Mouse (Mus musculus) testis, adult 2 months (tissue): Measurements from ENCODE around the gene 1700025F22Rik. TPM values are rescaled to one million over a fixed set of nuclear protein-coding genes. Genes with fewer than 3 reads are reported as not detected.
A peak's percentile ranks its signal among the peaks of the same experiment; 100 is the strongest.
"Not testable (repeated sequence)": the region's sequence is repeated elsewhere in the genome, so short reads cannot be mapped to it uniquely, and the experiment has no call there.

Source experiments
- H3K27ac ChIP-seq: fragments of 200-500 bp; 2 replicates; pipeline ENCODE4 v1.5.1; 2012; ENCODE audit warnings: low read depth, low read length; ENCODE audit not compliant: control insufficient read depth, insufficient read depth
- H3K27me3 ChIP-seq: fragments of 200-500 bp; 2 replicates; pipeline ENCODE4 v1.6.1; 2012; ENCODE audit warnings: mild to moderate bottlenecking, low read length, moderate library complexity; ENCODE audit not compliant: control insufficient read depth, insufficient read depth
- H3K36me3 ChIP-seq: fragments of 200-500 bp; 2 replicates; pipeline ENCODE4 v1.6.1; 2012; ENCODE audit warnings: mild to moderate bottlenecking, low read length; ENCODE audit not compliant: control insufficient read depth, insufficient read depth
- H3K4me1 ChIP-seq: fragments of 200-500 bp; 2 replicates; pipeline ENCODE4 v1.6.1; 2012; ENCODE audit warnings: low read length; ENCODE audit not compliant: control insufficient read depth, insufficient read depth
- H3K4me3 ChIP-seq: fragments of 200-500 bp; 2 replicates; pipeline ENCODE4 v1.5.1; 2012; ENCODE audit warnings: low read depth, mild to moderate bottlenecking, low read length, moderate library complexity, mixed read lengths; ENCODE audit not compliant: control insufficient read depth
- CTCF ChIP-seq: fragments of 200-500 bp; IDR thresholded peaks from 2 replicates; pipeline ENCODE4 v1.5.1; 2012; ENCODE audit warnings: low read depth, mild to moderate bottlenecking, inconsistent platforms, low read length, moderate library complexity; ENCODE audit not compliant: control insufficient read depth, insufficient read depth, insufficient replicate concordance
- POLR2A ChIP-seq: fragments of 200-500 bp; IDR thresholded peaks from 2 replicates; pipeline ENCODE4 v1.6.1; 2012; ENCODE audit warnings: low read depth, mild to moderate bottlenecking, inconsistent platforms, low read length, moderate library complexity; ENCODE audit not compliant: control insufficient read depth
- polyA plus RNA-seq: library from polyadenylated mRNA; depleted of rRNA; stranded (reverse); fragments of >200 nt; gene quantifications from 2 replicates; pipeline ENCODE4 v1.2.3, GENCODE M21; 2012; rRNA removed

The 1700025F22Rik gene
- polyA plus RNA-seq: 57.2 and 77.8 TPM in 2 replicates

DNA sequence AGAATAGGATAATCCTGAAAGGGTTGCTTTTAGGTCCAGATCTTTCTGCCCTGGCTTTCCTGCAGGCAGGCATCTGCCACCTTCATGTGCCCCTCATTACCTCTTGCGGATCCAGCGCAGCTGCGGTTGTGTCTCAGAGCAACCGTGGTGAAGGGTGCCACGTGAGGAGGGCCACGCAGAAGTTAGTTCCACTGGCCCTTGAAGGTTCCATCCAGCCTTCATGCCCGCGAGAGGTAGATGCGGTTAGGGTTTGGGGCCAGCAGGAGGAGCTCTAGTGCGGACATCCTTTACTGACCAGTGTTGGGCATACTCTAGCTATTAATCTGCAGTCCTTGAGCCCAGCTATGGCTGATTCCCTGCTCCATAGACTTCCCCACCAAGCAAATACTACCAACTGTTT is at the start of gene 1700025F22Rik:
Gene 1700025F22Rik, minus strand, starts transcription at position 149 of the 400 bp plus-strand sequence.
- TF ChIP-seq POLR2A (peak; percentile 83; the same call in 1 of the 2 replicates), CTCF (peak; percentile 70; the same call in 1 of the 2 replicates)
- Histone ChIP-seq H3K36me3 (no peaks in the 10 kb centered on the region), H3K4me3 (peak within 1 kb of the TSS; percentile 75), H3K27me3 (no peaks in the 10 kb centered on the region), H3K27ac (peak within 1 kb of the TSS; percentile 68; the same call in 1 of the 2 replicates), H3K4me1 (peaks cover 2% of the 10 kb centered on the region; the same call in 1 of the 2 replicates)

DNA sequence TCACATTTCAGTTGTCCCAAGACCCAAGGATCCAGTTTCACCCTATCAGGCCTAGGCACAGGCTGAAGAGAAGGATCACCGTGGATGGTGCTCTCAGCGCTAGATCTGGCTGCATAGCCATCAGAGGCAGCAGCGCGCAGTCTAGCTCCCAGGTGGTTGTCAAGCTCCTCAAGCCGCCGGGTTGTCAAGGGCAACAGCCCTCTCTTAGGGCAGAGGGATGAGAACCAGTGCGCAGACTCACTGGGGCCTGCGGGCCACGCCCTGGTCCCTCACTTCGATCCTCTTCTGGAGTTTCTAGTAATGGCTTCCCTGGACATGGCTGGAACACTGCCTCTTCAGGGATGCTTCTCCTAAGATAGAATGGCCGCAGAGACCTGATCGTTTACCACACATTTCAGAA is 31.4 kb upstream of the 1700025F22Rik start, which contains the start of gene Ms4a13:
Gene Ms4a13, minus strand, starts transcription at position 192 of the 400 bp plus-strand sequence.
- no peaks in the 10 kb centered on the region for H3K27me3 ChIP-seq
- TF ChIP-seq POLR2A (peak; percentile 74; the same call in 1 of the 2 replicates), CTCF (peak; percentile 9; the same call in 1 of the 2 replicates)
- peak within 1 kb of the TSS; percentile 98 for H3K4me3 ChIP-seq
- H3K27ac ChIP-seq: peak within 1 kb of the TSS; percentile 79
- no peaks in the 10 kb centered on the region for H3K36me3 ChIP-seq
- no peaks in the 10 kb centered on the region; the same call in 1 of the 2 replicates for H3K4me1 ChIP-seq

DNA sequence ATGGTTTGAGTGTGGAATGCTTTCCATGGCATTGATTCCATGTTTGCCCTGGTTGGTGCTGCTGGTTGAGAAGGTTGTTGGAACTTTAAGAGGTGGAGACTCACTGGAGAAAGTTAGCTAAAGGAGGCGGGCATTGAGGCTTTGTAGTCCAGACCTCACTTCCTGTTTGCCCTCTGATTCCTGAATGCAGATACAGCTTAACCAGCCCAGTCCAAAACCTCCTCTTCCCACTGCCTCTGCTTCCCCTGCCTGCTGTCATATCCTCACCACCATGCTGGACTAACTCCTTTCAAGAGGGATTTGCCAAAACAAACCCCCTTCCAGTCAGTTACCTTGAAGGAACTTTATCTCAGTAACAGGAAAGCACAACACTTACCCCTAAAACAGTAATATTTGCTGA is 27.4 kb upstream of the 1700025F22Rik start:
- no peak overlapping the region for H3K27ac ChIP-seq
- TF ChIP-seq POLR2A (no peak), CTCF (no peak)
- no peak overlapping the region for H3K4me3 ChIP-seq
- no peaks in the 10 kb centered on the region; the same call in 1 of the 2 replicates for H3K4me1 ChIP-seq
- H3K27me3 ChIP-seq: no peaks in the 10 kb centered on the region
- no peaks in the 10 kb centered on the region for H3K36me3 ChIP-seq

DNA sequence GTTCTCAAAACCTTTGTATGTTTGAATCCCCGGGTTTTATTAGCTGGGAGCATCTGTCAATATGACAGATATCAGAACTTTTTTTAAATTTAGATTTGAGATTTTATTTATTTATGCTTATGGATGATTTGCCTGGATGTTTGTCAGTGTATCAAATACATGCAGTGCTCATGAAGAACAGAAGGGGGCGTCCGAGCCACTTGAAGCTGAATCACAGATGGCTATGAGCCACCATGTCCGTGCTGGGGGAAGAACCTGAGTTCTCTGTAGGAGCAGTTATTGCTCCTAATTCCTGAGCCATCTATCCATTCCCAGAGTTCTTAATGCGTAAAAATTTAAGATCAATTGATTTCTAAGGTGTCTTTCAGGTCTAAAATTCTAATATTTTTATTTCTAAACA is 19.0 kb upstream of the 1700025F22Rik start:
- no peaks in the 10 kb centered on the region for H3K4me1 ChIP-seq
- no peak overlapping the region for H3K27ac ChIP-seq
- H3K27me3 ChIP-seq: no peaks in the 10 kb centered on the region
- H3K36me3 ChIP-seq: no peaks in the 10 kb centered on the region
- TF ChIP-seq POLR2A: no peak
- TF ChIP-seq CTCF: peak; percentile 44; the same call in 1 of the 2 replicates
- H3K4me3 ChIP-seq: no peak overlapping the region

DNA sequence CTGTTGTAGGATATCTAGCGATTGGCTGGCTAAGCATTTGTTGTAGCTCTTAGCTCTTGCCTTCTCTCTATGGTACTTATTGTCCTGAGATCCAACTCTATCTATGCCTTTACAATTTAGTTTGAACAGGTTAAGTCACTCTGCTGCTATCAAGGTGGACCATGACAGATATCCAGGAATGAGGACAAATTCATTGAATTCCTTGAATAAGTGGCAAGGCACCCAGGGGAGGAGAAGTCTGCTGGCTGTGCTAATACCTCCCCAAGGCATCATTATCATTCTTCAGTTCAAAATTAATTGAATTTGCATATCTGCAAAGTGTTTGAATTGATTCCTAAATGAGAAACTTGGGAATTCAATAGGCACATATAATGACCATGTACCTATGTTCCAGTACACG is 12.3 kb upstream of the 1700025F22Rik start:
- Histone ChIP-seq H3K4me1 (no peaks in the 10 kb centered on the region), H3K36me3 (no peaks in the 10 kb centered on the region), H3K27me3 (no peaks in the 10 kb centered on the region), H3K4me3 (no peak overlapping the region), H3K27ac (no peak overlapping the region)
- TF ChIP-seq POLR2A (no peak), CTCF (no peak)

DNA sequence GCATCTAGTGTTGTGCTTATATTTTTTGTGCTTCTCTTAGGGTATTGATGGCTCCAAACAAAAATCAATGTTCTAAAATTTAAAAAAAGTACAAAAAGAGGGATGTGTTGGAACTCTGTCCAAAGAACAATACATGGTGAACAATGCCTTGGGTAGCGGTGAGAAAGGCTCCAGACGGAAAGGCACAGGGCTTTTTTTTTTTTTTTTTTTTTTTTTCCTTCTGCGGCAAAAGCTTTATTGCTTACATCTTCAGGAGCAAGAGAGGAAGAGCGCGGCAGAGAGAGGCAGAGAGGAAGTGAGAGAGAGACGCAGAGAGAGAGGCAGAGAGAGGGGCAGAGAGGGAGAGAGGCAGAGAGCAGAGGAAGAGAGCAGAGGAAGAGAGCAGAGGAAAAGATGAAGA is 7.2 kb downstream of the 1700025F22Rik start:
- H3K27me3 ChIP-seq, H3K27ac ChIP-seq, H3K4me1 ChIP-seq, H3K4me3 ChIP-seq, H3K36me3 ChIP-seq: not testable (repeated sequence)

DNA sequence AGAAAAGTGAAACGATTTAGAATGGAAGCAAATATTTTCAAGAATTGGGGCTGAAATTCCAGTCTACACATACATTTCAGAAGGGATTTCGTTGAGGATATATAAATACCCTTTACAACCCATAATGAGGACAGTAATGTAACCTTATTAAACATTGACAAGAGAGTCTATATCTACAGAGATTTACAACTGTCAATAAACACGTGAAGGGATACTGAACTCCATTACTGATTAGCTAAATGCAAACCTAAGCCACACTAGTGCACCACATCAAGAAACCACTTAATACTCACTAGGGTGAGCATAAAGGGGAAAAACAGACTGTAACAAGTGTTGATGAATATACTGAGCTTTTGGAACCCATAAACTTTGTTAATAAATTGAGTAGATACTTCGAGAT is 29.8 kb downstream of the 1700025F22Rik start:
- Histone ChIP-seq H3K4me3 (no peak overlapping the region), H3K4me1 (peaks cover 3% of the 10 kb centered on the region), H3K27me3 (no peaks in the 10 kb centered on the region), H3K27ac (no peak overlapping the region), H3K36me3 (no peaks in the 10 kb centered on the region)
- no peak for TF ChIP-seq CTCF
- TF ChIP-seq POLR2A: no peak

DNA sequence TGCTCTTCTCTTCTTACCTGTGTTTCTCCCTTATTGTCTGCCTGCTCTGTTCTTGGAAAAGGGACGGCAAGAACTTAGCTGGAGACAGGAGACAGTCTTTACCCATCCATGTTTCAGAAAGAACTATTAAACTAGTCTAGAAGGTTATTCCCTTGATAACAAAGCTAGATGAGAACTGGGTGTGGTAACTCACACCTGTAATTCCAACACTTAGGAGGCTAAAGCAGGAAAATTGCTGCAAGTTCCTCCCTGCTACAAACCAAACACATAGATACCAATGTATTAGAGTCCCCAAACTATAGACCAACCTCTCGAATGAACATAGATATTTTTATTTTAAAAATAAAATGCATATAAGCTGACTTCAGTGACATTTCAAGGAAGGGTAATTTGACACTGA is 30.3 kb downstream of the 1700025F22Rik start:
- Histone ChIP-seq H3K27me3 (no peaks in the 10 kb centered on the region), H3K27ac (no peak overlapping the region), H3K36me3 (no peaks in the 10 kb centered on the region), H3K4me3 (no peak overlapping the region), H3K4me1 (peaks cover 3% of the 10 kb centered on the region)
- no peak for TF ChIP-seq CTCF
- no peak for TF ChIP-seq POLR2A
